Mouse (Mus musculus) layer of hippocampus, adult 9-10 months (tissue): Measurements from ENCODE around the gene Cdh22.

Experiments
- DNase-seq: peaks from one replicate; pipeline ENCODE4 v3.0.0; 2022; ENCODE audit warnings: low spot score

Gene Cdh22

GRCm38 (mm10) chr2:165153006-165153405, 81.6 kb downstream of the Cdh22 start:
- DNase-seq, result no peak

DNA sequence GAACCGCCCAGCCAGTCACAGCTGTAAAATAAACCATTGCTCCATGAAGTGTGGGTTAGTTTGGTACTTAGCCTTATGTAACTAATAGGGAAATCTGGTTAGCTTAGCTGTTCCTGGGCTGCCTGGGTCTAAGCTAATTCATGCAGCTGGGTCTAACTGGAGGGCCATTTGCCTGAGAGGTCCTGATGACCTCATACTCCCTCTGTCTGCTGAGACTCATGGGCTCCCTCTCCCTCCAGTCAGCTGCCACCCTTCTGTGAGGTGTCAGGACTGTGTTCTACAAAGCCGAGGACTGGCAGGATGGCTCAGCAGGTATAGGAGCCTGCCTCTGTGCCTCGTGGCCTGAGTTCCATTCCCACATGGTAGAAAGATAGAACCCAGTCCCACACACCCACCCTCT, 84.9 kb downstream of the Cdh22 start:
- no peak for DNase-seq

DNA sequence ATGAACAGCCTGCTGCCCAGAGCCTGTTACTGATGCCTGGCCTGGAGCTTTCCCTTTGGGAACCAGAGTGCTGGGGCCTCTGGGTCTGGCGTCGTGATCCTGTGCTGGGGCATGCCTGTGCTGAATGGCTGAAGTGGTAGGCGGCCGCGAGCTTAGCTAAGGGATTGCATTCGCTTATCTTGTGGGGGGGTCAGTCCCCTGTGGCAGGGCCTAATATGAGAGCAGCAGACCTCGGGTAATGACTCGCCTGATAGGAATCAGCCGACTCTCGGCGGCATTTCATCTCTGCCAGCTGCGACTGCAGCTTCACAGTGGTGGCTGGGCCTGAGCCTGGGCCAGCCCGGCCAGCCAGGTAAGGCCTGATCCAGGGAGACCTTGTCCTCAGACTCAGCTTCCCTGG, 88.8 kb downstream of the Cdh22 start:
- no peak for DNase-seq

DNA sequence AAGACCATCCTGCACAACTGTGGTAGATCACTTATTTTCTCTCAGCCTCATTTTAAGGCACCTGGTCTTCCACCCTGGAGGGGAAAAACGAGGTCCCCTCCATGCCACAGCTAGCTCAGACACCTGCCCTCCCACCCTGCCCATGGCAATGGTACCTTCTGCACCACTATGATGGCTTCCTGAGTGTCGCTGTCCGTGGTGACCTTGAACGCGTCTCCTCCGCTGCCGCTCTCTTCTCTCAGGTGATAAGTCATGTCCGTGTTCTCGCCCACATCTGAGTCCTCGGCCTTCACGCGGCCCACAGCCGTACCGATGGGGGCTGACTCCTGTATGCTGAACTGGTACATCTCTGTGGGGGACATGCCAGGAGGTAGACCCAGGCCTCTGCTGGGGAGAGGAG, 91.2 kb downstream of the Cdh22 start:
- DNase-seq, result no peak

DNA sequence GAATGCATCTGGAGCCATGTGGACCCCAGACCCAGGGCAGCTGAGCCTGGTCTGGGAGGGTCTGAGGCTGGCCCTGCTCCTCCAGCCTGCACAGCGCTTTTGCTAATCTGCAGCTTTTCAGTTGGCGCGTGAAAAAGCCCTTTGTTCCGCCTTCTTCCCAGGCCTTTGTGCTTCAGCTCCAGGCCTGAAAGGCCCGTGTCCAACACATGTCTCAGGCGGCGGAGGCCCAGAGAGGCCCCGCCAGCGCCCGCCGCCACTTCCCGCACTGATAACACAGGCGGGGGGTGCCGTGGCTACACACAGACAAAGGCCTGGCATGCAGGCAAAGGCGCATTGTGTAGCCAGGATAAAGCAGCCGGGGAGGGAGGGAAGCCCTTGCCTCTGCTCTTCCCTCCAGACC, 98.6 kb downstream of the Cdh22 start:
- no peak for DNase-seq

DNA sequence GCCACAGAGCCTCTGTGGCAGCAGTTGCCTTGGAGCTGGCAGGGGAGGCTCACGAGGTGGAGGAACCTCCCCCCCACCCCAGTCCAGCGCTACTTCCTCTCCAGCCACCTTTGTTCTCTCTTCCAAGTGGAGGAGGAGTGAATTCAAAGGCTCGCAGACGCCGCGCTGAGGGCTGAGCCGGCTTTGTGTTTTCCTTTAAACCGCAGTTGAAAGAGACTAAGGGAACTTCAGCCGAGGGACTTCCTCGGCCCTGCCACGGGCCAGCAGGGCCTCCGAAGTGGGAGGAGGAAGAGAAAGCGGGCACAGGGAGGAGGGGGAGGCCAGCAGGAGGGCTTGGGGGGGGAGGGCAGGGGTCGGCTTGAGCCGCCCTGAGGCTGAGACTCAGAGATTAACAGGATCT, 101.1 kb downstream of the Cdh22 start:
- no peak for DNase-seq

DNA sequence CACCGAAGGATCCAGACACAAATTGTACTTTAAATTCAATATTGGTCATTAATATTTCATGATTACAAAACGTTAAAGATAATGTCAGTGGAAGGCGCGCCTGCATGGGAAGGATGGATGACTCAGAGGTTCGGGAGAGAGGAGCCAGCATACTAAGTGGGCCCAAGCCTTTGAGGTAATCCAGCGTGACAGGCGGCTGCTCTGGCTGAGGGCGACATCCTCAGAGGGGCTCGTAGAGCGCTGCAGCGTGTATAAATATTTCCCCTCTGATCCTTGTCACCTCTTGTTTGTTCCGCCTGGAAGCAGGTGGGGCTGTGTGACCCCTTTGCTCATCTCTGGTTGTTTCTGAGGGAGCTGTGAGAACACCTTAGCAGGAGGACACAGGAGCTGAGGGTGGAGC, 103.2 kb downstream of the Cdh22 start:
- no peak for DNase-seq

DNA sequence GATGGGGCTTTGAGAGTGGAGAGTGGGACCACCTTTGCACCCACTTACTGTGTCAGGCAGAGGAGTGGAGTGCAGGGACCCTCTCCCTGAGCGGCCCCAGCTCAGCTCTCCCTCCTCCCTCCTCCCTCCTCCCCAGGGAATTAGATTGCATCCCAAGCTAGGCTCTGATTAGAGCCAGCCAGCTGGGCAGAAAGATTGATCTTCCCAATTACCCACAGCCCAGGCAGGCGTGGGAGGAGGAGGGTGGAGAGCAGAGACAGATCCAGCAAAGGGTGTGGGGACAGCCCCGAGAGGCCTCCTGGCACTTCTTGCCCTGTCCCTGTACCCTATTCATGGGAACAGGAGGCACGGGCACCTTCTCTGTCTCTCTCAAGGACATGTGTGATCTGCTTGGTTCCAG, 105.5 kb downstream of the Cdh22 start:
- no peak for DNase-seq

- DNase-seq, result no peak
These were observed 107.6 kb downstream of the Cdh22 start for GRCm38 (mm10) chr2:165126896-165127562.

DNA sequence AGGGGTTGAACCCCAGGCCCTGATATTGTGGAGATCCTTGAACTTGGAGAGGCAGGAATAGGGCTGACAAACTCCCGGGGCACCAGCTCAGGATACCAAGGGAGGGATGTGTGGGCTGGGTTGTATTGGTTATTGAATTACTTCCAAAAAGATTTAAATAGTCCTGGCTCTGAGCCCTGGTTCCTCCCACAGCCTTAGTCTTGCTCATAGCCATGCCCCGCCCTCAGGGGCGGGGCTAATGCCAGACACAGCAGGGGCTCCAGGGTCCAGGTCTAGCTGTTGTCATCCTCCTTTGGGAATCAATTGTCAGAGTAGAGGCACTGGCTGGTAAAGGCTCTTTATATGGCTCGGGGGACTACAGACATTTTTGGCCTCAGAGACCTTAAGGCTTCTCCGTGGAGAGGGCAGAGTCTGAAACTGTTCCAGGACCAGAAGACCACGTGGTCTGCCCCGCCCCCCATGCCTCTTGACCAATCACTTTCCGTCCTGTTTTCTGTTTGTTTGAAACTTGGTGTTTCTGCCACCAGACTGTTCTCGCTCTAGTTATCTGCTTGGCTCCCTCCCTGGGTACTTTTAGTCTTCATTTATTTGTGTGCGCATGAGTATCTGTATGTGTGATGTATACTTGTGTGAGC, 113.3 kb downstream of the Cdh22 start:
- DNase-seq, result peak; percentile 44

DNA sequence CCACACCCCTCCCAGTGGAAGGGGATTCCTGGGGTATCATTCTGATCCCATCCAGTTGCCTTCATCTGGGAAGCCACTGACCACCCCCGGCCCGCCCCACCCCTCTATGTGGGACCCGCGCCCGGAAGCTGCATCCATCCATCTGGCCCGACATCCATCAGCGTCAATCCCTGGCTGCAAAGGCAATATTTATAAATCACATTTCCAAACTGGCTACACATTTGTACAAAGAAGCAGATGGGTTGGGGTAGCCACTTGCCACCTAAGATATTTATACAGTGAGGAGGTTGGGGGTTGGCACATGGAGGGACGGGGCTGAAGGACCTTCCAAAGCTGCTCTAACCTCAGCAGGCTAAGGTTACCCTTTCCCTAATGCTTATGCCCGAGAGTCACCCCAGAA, 113.9 kb downstream of the Cdh22 start:
- DNase-seq, result no peak

GRCm38 (mm10) chr2:165113733-165114132, 120.9 kb downstream of the Cdh22 start:
- no peak for DNase-seq

DNA sequence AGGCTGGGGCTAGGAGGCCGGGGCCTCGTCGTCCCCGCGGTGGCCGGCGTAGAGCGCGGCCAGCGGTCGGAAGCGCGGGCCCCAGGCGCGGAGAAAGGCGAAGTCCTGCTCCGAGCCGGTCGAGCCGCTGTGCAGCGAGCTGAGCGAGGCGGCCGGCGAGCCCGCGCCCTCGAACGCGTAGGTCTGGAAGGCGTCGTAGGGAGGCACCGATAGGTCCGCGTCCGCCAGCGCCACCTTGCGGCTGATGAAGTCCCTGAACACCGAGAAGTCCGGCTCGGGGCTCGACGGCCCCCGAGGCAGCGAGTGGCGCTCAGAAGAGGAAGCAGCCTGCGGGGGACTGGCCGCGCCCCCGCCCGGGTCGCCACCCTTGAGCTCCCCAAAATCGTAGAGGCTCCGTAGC, 122.5 kb downstream of the Cdh22 start:
- peak; percentile 33 for DNase-seq

DNA sequence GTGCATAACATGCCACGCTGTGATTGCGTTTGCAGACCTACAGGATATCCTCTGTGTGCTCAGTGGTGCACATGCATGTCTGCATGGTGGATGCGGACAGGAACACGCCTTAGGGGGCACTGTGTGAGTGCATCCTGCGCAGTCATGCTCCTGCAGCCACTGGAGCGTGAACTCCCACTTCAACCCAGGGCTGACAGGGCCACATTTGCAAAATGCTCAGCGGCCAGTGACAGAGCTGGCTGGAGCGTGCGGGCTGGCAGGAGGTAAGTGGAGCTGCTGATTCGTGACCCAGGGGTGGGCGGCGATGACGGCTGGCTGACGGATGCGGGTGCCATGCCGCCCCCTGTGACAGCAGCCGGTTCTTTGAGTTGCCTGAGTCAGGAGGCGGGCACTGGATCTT, 128.1 kb downstream of the Cdh22 start:
- no peak for DNase-seq

- no peak for DNase-seq
These were observed 129.1 kb downstream of the Cdh22 start for GRCm38 (mm10) chr2:165105513-165106079.

GRCm38 (mm10) chr2:165102920-165103319, 131.7 kb downstream of the Cdh22 start:
- no peak for DNase-seq

- DNase-seq, result no peak
These were observed 133.9 kb downstream of the Cdh22 start for GRCm38 (mm10) chr2:165100749-165101148.

DNA sequence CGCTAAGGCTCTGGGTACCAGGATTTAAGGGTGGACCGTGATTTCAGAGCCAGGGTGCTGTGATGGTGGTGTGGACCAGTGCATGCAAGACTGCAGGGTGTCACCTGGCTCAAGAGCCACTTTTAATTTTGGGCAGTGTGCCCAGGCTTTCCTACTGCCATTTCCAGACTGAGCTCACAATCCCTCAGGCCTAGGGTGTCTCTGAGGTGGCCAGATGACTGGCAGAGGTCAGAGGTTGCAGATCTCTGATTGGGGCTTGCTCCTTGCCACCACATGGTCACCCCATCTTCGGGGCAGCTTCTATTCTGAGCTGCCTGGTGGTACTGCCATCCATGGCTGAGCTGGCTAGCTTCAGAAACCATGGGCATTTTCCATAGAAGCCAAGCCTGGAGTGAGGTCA, 135.8 kb downstream of the Cdh22 start:
- no peak for DNase-seq

- no peak for DNase-seq
These were observed 138.3 kb downstream of the Cdh22 start for GRCm38 (mm10) chr2:165096367-165096766.

DNA sequence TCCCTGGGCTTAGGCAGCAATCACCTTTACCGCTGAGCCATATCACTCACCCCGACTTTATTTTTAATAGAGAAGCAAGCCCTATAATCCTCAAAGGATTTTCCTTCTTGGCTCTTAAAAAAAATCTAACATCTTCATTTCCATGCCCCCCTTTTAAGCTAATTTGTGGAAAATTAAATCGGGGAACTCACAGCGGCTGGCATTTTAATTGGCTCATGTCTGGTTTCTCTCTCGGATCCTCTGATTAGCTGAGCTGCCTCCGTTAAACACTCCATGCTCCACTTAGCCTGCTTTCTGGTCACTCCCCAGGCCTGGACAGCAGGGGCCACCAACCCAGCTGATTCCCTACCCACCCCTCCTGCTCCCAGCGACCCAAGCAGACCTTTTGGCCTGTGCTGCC, 142.3 kb downstream of the Cdh22 start:
- no peak for DNase-seq

GRCm38 (mm10) chr2:165091433-165091965, 143.2 kb downstream of the Cdh22 start:
- no peak for DNase-seq

- DNase-seq, result no peak
These were observed 144.0 kb downstream of the Cdh22 start, which contains the start of gene 1700025C18Rik for GRCm38 (mm10) chr2:165090650-165091049. Gene 1700025C18Rik, minus strand, starts transcription at chr2:165090750.

GRCm38 (mm10) chr2:165089470-165089869, 145.2 kb downstream of the Cdh22 start:
- no peak for DNase-seq
